Mouse (Mus musculus): Measurements from ENCODE around the gene Ces5a.

DNA sequence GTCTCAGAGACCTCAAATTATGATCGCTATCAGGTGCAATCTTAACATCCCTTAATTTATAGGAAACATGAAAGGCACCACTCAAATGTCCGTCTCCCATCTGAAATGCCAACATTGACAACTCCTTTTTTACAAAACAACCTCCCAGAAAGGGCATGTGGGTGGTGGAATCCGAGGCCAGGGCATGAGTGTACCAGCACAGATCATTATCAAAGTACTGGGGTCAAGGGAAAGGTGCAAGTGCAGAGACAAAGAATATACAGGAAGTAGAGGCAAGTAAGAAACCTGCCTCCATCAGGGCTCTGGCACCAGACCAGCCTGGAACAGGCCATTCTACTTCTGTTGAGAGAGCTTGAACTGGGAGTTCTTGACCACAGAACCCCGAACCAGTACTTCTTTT lies 29.0 kb upstream of the Ces5a start:
- no peak for TF ChIP-seq POLR2A (IDR thresholded peaks at IDR 0.05; ENCODE audit: borderline replicate concordance, extremely low read depth, insufficient read depth, insufficient read length, poor library complexity, severe bottlenecking)
- no peak for TF ChIP-seq CTCF (IDR thresholded peaks at IDR 0.05; ENCODE audit: borderline replicate concordance, extremely low read depth, insufficient read depth, insufficient read length)
